Comparison of ENCODE assay signal across 22 mouse cellular contexts in the genomic region with DNA sequence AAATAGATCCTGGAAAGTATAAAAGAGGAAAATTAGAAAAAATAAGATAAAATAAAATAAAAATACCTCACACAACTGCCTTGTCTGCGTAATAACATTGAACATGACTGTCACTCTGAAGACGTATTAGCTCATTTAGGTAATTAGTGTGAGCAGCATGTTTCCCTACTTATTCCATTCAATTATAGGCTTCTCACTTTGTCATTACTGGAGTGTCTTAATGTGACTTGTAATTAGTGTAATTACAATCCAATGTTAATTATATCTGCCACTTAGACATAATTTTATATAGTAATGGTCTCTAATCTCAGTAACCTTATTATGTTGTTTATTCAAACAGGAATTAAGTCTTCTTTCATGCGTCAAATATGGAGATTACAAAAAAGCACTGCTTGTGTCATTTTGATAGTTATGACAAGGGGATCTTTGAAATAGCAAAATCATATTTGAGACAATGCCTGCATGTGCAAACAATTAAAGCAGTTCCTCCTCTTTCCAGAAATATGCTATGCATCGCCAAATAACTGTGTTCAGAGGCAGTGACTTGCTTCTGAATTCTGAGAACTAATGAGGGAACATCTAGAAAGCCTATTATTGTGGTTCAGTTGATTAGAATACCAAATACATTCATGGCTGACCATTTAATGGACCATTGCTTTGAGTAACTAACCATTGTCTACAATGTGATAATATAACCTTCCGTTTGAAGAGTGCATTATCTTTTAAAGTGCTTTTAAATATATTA.
A peak's percentile ranks its signal among the peaks of the same experiment; 100 is the strongest.
DNase-seq lines count a peak whose midpoint lies in the region; ATAC-seq and TF ChIP-seq lines count a peak whose summit lies in the region.
"Had no signal": no experiment of that assay in that cellular context is flagged by ENCODE, and none has a peak within 500 bp of the region (broad histone marks: within the 10 kb centered on the region; RNA-seq: fewer than 3 reads in every experiment).

No protein-coding gene starts in this region.

- H3K4me1 ChIP-seq in neural tube, embryonic 12.5 days: no peaks in the 10 kb centered on the region
- H3K4me1 ChIP-seq in forebrain, embryonic 15.5 days: peaks cover 11% of the 10 kb centered on the region; the same call in 1 of the 2 replicates
- H3K4me1 ChIP-seq in hindbrain, postnatal 0 days (ENCODE audit: insufficient read depth, low read length): no peaks in the 10 kb centered on the region
- H3K4me1 ChIP-seq: embryonic facial prominence, embryonic 10.5 days; heart, embryonic 13.5 days had no signal

- no peak for TF ChIP-seq CTCF in hindbrain, postnatal 0 days (IDR thresholded peaks at IDR 0.05; ENCODE audit: low read depth)

- peak; percentile 92 for ATAC-seq in neural tube, embryonic 12.5 days (ENCODE audit: low FRiP score, low read depth)
- ATAC-seq in forebrain, embryonic 15.5 days (replicated peaks): peak; percentile 89
- peak; percentile 59 for ATAC-seq in hindbrain, postnatal 0 days
- no peak for ATAC-seq in cerebellum, adult (ENCODE audit: insufficient number of reproducible peaks, low FRiP score, low TSS enrichment)
- ATAC-seq: inflammation-experienced regulatory T-cells, adult 6 months had no signal

- H3K4me3 ChIP-seq in neural tube, embryonic 12.5 days: no peak overlapping the region
- H3K4me3 ChIP-seq in forebrain, embryonic 15.5 days: no peak overlapping the region
- no peak overlapping the region for H3K4me3 ChIP-seq in hindbrain, postnatal 0 days (ENCODE audit: low read length)
- H3K4me3 ChIP-seq: embryonic facial prominence, embryonic 10.5 days; heart, embryonic 13.5 days had no signal

- no peak overlapping the region for H3K27ac ChIP-seq in neural tube, embryonic 12.5 days
- no peak overlapping the region for H3K27ac ChIP-seq in forebrain, embryonic 15.5 days (replicated peaks)
- H3K27ac ChIP-seq in hindbrain, postnatal 0 days: no peak overlapping the region
- H3K27ac ChIP-seq: embryonic facial prominence, embryonic 10.5 days; heart, embryonic 13.5 days had no signal

- WGBS in neural tube, embryonic 12.5 days: 65% methylated on average over 5 of the region's 5 CpGs
- 20% methylated on average over 5 of the region's 5 CpGs for WGBS in forebrain, embryonic 15.5 days
- WGBS in hindbrain, postnatal 0 days: 62% methylated on average over 5 of the region's 5 CpGs

- H3K27me3 ChIP-seq in neural tube, embryonic 12.5 days (replicated peaks): no peaks in the 10 kb centered on the region
- peaks cover 10% of the 10 kb centered on the region; the same call in 1 of the 2 replicates for H3K27me3 ChIP-seq in forebrain, embryonic 15.5 days
- H3K27me3 ChIP-seq in hindbrain, postnatal 0 days (ENCODE audit: insufficient read depth, low read length): no peaks in the 10 kb centered on the region
- H3K27me3 ChIP-seq: heart, embryonic 13.5 days had no signal

- H3K4me2 ChIP-seq in neural tube, embryonic 12.5 days (replicated peaks): no peak overlapping the region
- H3K4me2 ChIP-seq in forebrain, embryonic 15.5 days (replicated peaks): no peak overlapping the region
- H3K4me2 ChIP-seq in hindbrain, postnatal 0 days (ENCODE audit: low read depth, low read length): no peak overlapping the region
- H3K4me2 ChIP-seq: heart, embryonic 13.5 days had no signal

- H3K9me3 ChIP-seq in neural tube, embryonic 12.5 days: no peaks in the 10 kb centered on the region
- no peaks in the 10 kb centered on the region for H3K9me3 ChIP-seq in forebrain, embryonic 15.5 days
- H3K9me3 ChIP-seq in hindbrain, postnatal 0 days (ENCODE audit: low read length): no peaks in the 10 kb centered on the region
- H3K9me3 ChIP-seq: embryonic facial prominence, embryonic 10.5 days; heart, embryonic 13.5 days had no signal

- no peak overlapping the region for H3K9ac ChIP-seq in neural tube, embryonic 12.5 days
- no peak overlapping the region for H3K9ac ChIP-seq in forebrain, embryonic 15.5 days (replicated peaks)
- no peak overlapping the region for H3K9ac ChIP-seq in hindbrain, postnatal 0 days (replicated peaks; ENCODE audit: low read length)
- H3K9ac ChIP-seq: heart, embryonic 13.5 days had no signal

- no peaks in the 10 kb centered on the region for H3K36me3 ChIP-seq in neural tube, embryonic 12.5 days
- H3K36me3 ChIP-seq in forebrain, embryonic 15.5 days: no peaks in the 10 kb centered on the region
- H3K36me3 ChIP-seq in hindbrain, postnatal 0 days (ENCODE audit: insufficient read depth, low read length): no peaks in the 10 kb centered on the region
- H3K36me3 ChIP-seq: embryonic facial prominence, embryonic 10.5 days; heart, embryonic 13.5 days had no signal

- DNase-seq in neural tube, embryonic 10.5 days (ENCODE audit: extremely low spot score, low spot score): no peak
- no peak for DNase-seq in hindbrain, postnatal 0 days (ENCODE audit: low spot score)
- peak; percentile 0 for DNase-seq in retina, postnatal 7 days (ENCODE audit: low read depth, low spot score)
- no peak for DNase-seq in urinary bladder, adult 2 months (ENCODE audit: low spot score)
- no peak for DNase-seq in yolk sac, embryonic 10.5 days (ENCODE audit: low spot score)
- DNase-seq: adrenal gland, postnatal 10 days; cerebellum, adult 9-10 months; gastrocnemius, postnatal 14 days; heart, adult 11 months; heart, postnatal 14 days; kidney, adult 18-20 months; kidney, postnatal 14 days; layer of hippocampus, postnatal 36 days; lung, postnatal 4 days; right cerebral cortex, postnatal 25 days; spleen, adult 18-20 months had no signal
